Mouse (Mus musculus) megakaryocyte, embryonic 14.5 days (primary cell): ENCODE results near the gene Cd6. TPM values are rescaled to one million over a fixed set of nuclear protein-coding genes. Genes with fewer than 3 reads are reported as not detected.

Source experiments
- H3K27me3 ChIP-seq: replicated peaks from 2 replicates; pipeline ENCODE3; 2012; ENCODE audit warnings: inconsistent platforms
- H3K36me3 ChIP-seq: replicated peaks from 2 replicates; pipeline ENCODE3; 2012; ENCODE audit warnings: low read length, inconsistent platforms, mixed read lengths
- H3K4me1 ChIP-seq: 2 replicates; pipeline ENCODE4 v1.6.1; 2012; ENCODE audit warnings: inconsistent platforms
- H3K4me3 ChIP-seq: replicated peaks from 2 replicates; pipeline ENCODE3; 2012; ENCODE audit warnings: moderate library complexity, mild to moderate bottlenecking, inconsistent platforms
- H3K9me3 ChIP-seq: 2 replicates; pipeline ENCODE4 v1.6.1; 2012; ENCODE audit warnings: inconsistent platforms
- FLI1 ChIP-seq: IDR thresholded peaks from 2 replicates; pipeline ENCODE4 v1.6.1; 2012; ENCODE audit warnings: low read length, inconsistent platforms, mixed read lengths
- GATA1 ChIP-seq: IDR thresholded peaks from 3 replicates; pipeline ENCODE4 v1.6.1; 2012; ENCODE audit warnings: mixed read lengths, low read length, inconsistent platforms, borderline replicate concordance
- polyA plus RNA-seq: library from polyadenylated mRNA; stranded (reverse); fragments of >175 nt; gene quantifications from 2 replicates; pipeline ENCODE4 v1.2.3, GENCODE M21; 2012; ENCODE audit warnings: low replicate concordance; ENCODE audit not compliant: insufficient read depth

Cd6 gene
- polyA plus RNA-seq, 1 experiment, result not detected

- Histone ChIP-seq H3K9me3 (no peaks in the 10 kb centered on the region), H3K4me3 (no peak overlapping the region), H3K27me3 (peaks cover 46% of the 10 kb centered on the region), H3K36me3 (no peaks in the 10 kb centered on the region), H3K4me1 (peaks cover 16% of the 10 kb centered on the region)
- TF ChIP-seq GATA1 (no peak), FLI1 (no peak)
Measured at GRCm38 (mm10) chr19:10742565-10742964, 87.3 kb downstream of the Cd6 start.

DNA sequence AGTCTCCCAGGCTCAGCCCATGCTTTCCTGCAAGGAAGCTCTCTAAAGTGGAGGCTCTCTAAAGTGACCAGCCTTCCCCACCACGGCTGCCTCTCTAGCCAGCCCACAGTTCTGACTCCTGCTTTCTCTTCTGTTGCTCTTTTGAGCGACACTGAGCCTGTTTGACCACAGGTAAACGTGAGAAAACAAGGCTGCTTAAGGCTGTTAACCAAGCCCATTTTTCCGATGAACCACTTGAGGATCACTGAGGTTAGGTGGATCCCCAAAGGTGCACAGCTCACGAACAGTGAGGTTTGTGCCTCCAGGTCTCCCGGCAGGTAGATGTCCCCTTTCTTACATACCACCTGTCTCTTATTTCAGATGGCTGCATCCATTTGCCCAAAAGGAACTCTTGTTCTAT is 87.7 kb downstream of the Cd6 start:
- H3K4me1 ChIP-seq, result peaks cover 16% of the 10 kb centered on the region
- peaks cover 45% of the 10 kb centered on the region for H3K27me3 ChIP-seq
- no peak for TF ChIP-seq FLI1
- no peak for TF ChIP-seq GATA1
- H3K9me3 ChIP-seq, result no peaks in the 10 kb centered on the region
- H3K4me3 ChIP-seq, result no peak overlapping the region
- no peaks in the 10 kb centered on the region for H3K36me3 ChIP-seq

DNA sequence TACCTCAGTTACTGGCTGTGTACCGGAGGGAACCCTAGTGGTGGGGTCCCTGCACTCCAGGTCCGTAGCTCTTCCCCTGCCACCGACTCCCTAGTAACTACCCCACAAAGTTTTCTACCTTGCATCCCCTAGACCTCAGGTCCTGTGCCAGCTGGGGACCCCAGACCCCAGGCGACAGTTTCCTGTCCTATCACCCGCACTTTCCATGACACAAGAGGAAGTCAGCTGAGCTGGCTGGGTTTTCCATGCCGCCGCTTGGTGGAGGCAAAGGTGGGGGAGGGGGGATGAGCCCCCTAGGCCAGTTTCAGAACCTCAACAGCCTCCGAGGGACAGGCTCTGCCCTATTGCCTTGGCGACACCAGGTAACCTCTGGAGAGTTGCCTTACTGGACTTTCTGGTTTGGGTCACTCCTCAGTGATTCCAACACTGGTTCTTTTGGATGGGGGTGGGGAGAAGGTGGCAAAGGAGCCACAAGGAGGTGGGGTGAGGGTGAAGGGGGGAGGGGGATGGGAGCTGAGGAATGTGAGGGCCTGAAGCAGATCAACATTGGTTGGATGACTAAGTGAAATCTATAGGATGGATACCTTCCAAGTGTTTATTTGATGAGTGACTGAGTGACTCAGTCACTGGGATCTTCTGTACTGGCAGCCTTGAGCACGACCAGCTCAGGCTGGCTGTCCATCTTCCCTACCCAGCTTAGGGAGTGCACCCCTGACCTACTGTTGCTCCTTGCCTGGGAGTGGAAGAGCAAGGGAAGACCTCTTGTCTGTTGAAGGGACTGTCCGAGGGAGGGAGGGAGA is 89.0 kb downstream of the Cd6 start:
- Histone ChIP-seq H3K9me3 (no peaks in the 10 kb centered on the region), H3K4me3 (no peak overlapping the region), H3K36me3 (no peaks in the 10 kb centered on the region), H3K4me1 (peaks cover 16% of the 10 kb centered on the region), H3K27me3 (peaks cover 45% of the 10 kb centered on the region)
- no peak for TF ChIP-seq FLI1
- no peak for TF ChIP-seq GATA1

- Histone ChIP-seq H3K9me3 (no peaks in the 10 kb centered on the region), H3K36me3 (no peaks in the 10 kb centered on the region), H3K4me1 (peaks cover 16% of the 10 kb centered on the region), H3K27me3 (peaks cover 52% of the 10 kb centered on the region), H3K4me3 (no peak overlapping the region)
- TF ChIP-seq GATA1, result no peak
- no peak for TF ChIP-seq FLI1
Measured at GRCm38 (mm10) chr19:10739916-10740315, 89.9 kb downstream of the Cd6 start.

Other genes with a start within 250 kb of the Cd6 start
- 9.8 and 16.8 TPM in 2 replicates for gene Ddb1, start 224.7 kb downstream of the Cd6 start, polyA plus RNA-seq
- 3.5 and 7.3 TPM in 2 replicates for gene Tkfc, start 224.4 kb downstream of the Cd6 start, polyA plus RNA-seq
- 0.46 TPM in 1 of 2 replicates, not detected in the other for gene Vwce, start 195.8 kb downstream of the Cd6 start, polyA plus RNA-seq
- gene Pga5, start 152.0 kb downstream of the Cd6 start, polyA plus RNA-seq, result not detected in 2 replicates
- 60.2 and 90.5 TPM in 2 replicates for gene Vps37c, start 141.3 kb downstream of the Cd6 start, polyA plus RNA-seq
- gene Cd5, start 91.1 kb downstream of the Cd6 start, polyA plus RNA-seq, result not detected in 2 replicates
- 13.1 and 29.4 TPM in 2 replicates for gene Slc15a3, start 9.7 kb upstream of the Cd6 start, polyA plus RNA-seq
- gene Tmem132a, start 39.9 kb upstream of the Cd6 start, polyA plus RNA-seq, result 1.0 and 2.9 TPM in 2 replicates
- 6.7 and 17.2 TPM in 2 replicates for gene Tmem109, start 51.9 kb upstream of the Cd6 start, polyA plus RNA-seq
- 16.9 and 54.8 TPM in 2 replicates for gene Prpf19, start 65.2 kb upstream of the Cd6 start, polyA plus RNA-seq
- gene Zp1, start 90.6 kb upstream of the Cd6 start, polyA plus RNA-seq, result not detected in 2 replicates
- gene Ptgdr2, start 107.1 kb upstream of the Cd6 start, polyA plus RNA-seq, result not detected in 2 replicates
- 25.4 and 33.6 TPM in 2 replicates for gene Ccdc86, start 119.2 kb upstream of the Cd6 start, polyA plus RNA-seq
- gene Ms4a10, start 144.6 kb upstream of the Cd6 start, polyA plus RNA-seq, result not detected in 2 replicates
- not detected in 2 replicates for gene Ms4a15, start 163.2 kb upstream of the Cd6 start, polyA plus RNA-seq
- gene Ms4a18, start 188.0 kb upstream of the Cd6 start, polyA plus RNA-seq, result not detected in 2 replicates